In the genomic region with DNA sequence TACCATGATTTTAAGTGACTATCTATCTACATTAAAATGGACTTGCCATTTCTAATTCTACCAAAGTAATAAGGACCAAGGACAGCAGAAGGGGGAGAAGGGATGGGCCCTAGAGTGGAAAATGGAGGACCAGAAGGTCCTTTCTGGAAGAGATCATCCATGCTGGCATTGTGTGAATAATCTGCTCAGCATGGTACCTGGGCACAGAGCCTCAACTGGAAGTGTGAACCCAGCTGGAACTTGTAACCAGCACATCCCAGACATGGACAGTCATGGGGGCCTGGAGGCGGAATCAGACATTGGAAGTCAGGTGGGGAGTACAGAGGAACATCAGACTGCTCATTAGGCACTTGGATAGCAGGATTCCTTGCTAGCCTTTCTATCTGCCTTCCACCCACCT, we compare ENCODE assay signal across 21 mouse cellular contexts.
DNase-seq lines count a peak whose midpoint lies in the region; ATAC-seq and TF ChIP-seq lines count a peak whose summit lies in the region.
"Had no signal": no experiment of that assay in that cellular context is flagged by ENCODE, and none has a peak within 500 bp of the region (broad histone marks: within the 10 kb centered on the region; RNA-seq: fewer than 3 reads in every experiment).

No protein-coding gene starts in this region.

- no peak overlapping the region for H3K4me3 ChIP-seq in hindbrain, postnatal 0 days (ENCODE audit: low read length)
- no peak overlapping the region for H3K4me3 ChIP-seq in hindbrain, embryonic 16.5 days (ENCODE audit: low read length)
- H3K4me3 ChIP-seq in midbrain, postnatal 0 days (ENCODE audit: low read depth, low read length) = no peak overlapping the region
- no peak overlapping the region for H3K4me3 ChIP-seq in midbrain, embryonic 11.5 days (ENCODE audit: low read depth, low read length)
- H3K4me3 ChIP-seq: embryonic facial prominence, embryonic 10.5 days; embryonic facial prominence, embryonic 12.5 days; forebrain, embryonic 13.5 days; forebrain, embryonic 15.5 days had no signal

- H3K27ac ChIP-seq in hindbrain, postnatal 0 days = no peak overlapping the region
- no peak overlapping the region for H3K27ac ChIP-seq in hindbrain, embryonic 16.5 days (ENCODE audit: low read depth, low read length)
- H3K27ac ChIP-seq in midbrain, postnatal 0 days (ENCODE audit: low read depth, low read length) = no peak overlapping the region
- H3K27ac ChIP-seq in midbrain, embryonic 11.5 days (ENCODE audit: low read depth, low read length) = no peak overlapping the region
- H3K27ac ChIP-seq: embryonic facial prominence, embryonic 10.5 days; embryonic facial prominence, embryonic 12.5 days; forebrain, embryonic 13.5 days; forebrain, embryonic 15.5 days had no signal

- ATAC-seq in hindbrain, postnatal 0 days = peak; percentile 43; the same call in 1 of the 2 replicates
- ATAC-seq in hindbrain, embryonic 16.5 days = no peak
- no peak for ATAC-seq in midbrain, postnatal 0 days (ENCODE audit: low FRiP score)
- ATAC-seq in midbrain, embryonic 11.5 days (ENCODE audit: low FRiP score) = no peak
- ATAC-seq: activated CD4-positive, CD25-positive, alpha-beta regulatory T cell, adult 4 months; CD4-positive, CD25-positive, alpha-beta regulatory T cell, adult 4 months; forebrain, embryonic 13.5 days; forebrain, embryonic 15.5 days; Patski had no signal

- WGBS in hindbrain, postnatal 0 days = 81% methylated on average over 1 of the region's 1 CpGs
- 94% methylated on average over 1 of the region's 1 CpGs for WGBS in hindbrain, embryonic 16.5 days
- WGBS in midbrain, postnatal 0 days = 81% methylated on average over 1 of the region's 1 CpGs
- 96% methylated on average over 1 of the region's 1 CpGs for WGBS in midbrain, embryonic 11.5 days

- H3K9me3 ChIP-seq in hindbrain, postnatal 0 days (ENCODE audit: low read length) = no peaks in the 10 kb centered on the region
- H3K9me3 ChIP-seq in hindbrain, embryonic 16.5 days (ENCODE audit: control insufficient read depth, low read length) = no peaks in the 10 kb centered on the region
- no peaks in the 10 kb centered on the region for H3K9me3 ChIP-seq in midbrain, postnatal 0 days (ENCODE audit: low read length)
- H3K9me3 ChIP-seq in midbrain, embryonic 11.5 days (ENCODE audit: control insufficient read depth, low read length) = no peaks in the 10 kb centered on the region
- H3K9me3 ChIP-seq: embryonic facial prominence, embryonic 10.5 days; embryonic facial prominence, embryonic 12.5 days; forebrain, embryonic 13.5 days; forebrain, embryonic 15.5 days had no signal

- TF ChIP-seq CTCF in hindbrain, postnatal 0 days (IDR thresholded peaks at IDR 0.05; ENCODE audit: low read depth) = no peak
- TF ChIP-seq CTCF in midbrain, postnatal 0 days (IDR thresholded peaks at IDR 0.05) = no peak

- peak; percentile 58 to 68 for DNase-seq in cerebellum, postnatal 10 days
- no peak for DNase-seq in cerebellum, adult 8-10 months
- no peak for DNase-seq in hindbrain, postnatal 0 days (ENCODE audit: low spot score)
- peak; percentile 2 for DNase-seq in midbrain, postnatal 0 days (ENCODE audit: low spot score)
- DNase-seq in midbrain, embryonic 11.5 days (ENCODE audit: low spot score, missing footprints) = no peak
- DNase-seq: adrenal gland, adult 8-10 months; adrenal gland, postnatal 14 days; adrenal gland, postnatal 36 days; B cell, adult 2 months; cerebellum, adult 11-12 months; cerebellum, adult 9-10 months had no signal

- no peak overlapping the region for H3K9ac ChIP-seq in hindbrain, postnatal 0 days (replicated peaks; ENCODE audit: low read length)
- no peak overlapping the region for H3K9ac ChIP-seq in hindbrain, embryonic 16.5 days (ENCODE audit: low read depth, low read length)
- no peak overlapping the region for H3K9ac ChIP-seq in midbrain, postnatal 0 days (replicated peaks; ENCODE audit: low read length, poor library complexity, severe bottlenecking)
- H3K9ac ChIP-seq in midbrain, embryonic 11.5 days (ENCODE audit: low read length) = no peak overlapping the region
- H3K9ac ChIP-seq: embryonic facial prominence, embryonic 12.5 days; forebrain, embryonic 13.5 days; forebrain, embryonic 15.5 days had no signal

- H3K36me3 ChIP-seq in hindbrain, postnatal 0 days (ENCODE audit: insufficient read depth, low read length) = no peaks in the 10 kb centered on the region
- no peaks in the 10 kb centered on the region for H3K36me3 ChIP-seq in hindbrain, embryonic 16.5 days (ENCODE audit: control insufficient read depth, insufficient read depth, low read length)
- H3K36me3 ChIP-seq in midbrain, postnatal 0 days (ENCODE audit: insufficient read depth, low read length) = no peaks in the 10 kb centered on the region
- no peaks in the 10 kb centered on the region for H3K36me3 ChIP-seq in midbrain, embryonic 11.5 days (ENCODE audit: control insufficient read depth, insufficient read depth, low read length)
- H3K36me3 ChIP-seq: embryonic facial prominence, embryonic 10.5 days; embryonic facial prominence, embryonic 12.5 days; forebrain, embryonic 15.5 days; G1E had no signal

- no peak overlapping the region for H3K4me2 ChIP-seq in hindbrain, postnatal 0 days (ENCODE audit: low read depth, low read length)
- no peak overlapping the region for H3K4me2 ChIP-seq in hindbrain, embryonic 16.5 days (ENCODE audit: low read length)
- H3K4me2 ChIP-seq in midbrain, postnatal 0 days (ENCODE audit: low read depth, low read length, poor library complexity, severe bottlenecking) = no peak overlapping the region
- H3K4me2 ChIP-seq in midbrain, embryonic 11.5 days = no peak overlapping the region
- H3K4me2 ChIP-seq: embryonic facial prominence, embryonic 12.5 days; forebrain, embryonic 13.5 days; forebrain, embryonic 15.5 days had no signal

- no peaks in the 10 kb centered on the region for H3K4me1 ChIP-seq in hindbrain, postnatal 0 days (ENCODE audit: insufficient read depth, low read length)
- no peaks in the 10 kb centered on the region for H3K4me1 ChIP-seq in hindbrain, embryonic 16.5 days (ENCODE audit: control insufficient read depth, insufficient read depth, low read depth, low read length)
- no peaks in the 10 kb centered on the region for H3K4me1 ChIP-seq in midbrain, postnatal 0 days (ENCODE audit: insufficient read depth, low read length)
- no peaks in the 10 kb centered on the region for H3K4me1 ChIP-seq in midbrain, embryonic 11.5 days (ENCODE audit: control insufficient read depth, insufficient read depth, low read length)
- H3K4me1 ChIP-seq: embryonic facial prominence, embryonic 10.5 days; embryonic facial prominence, embryonic 12.5 days; forebrain, embryonic 13.5 days; forebrain, embryonic 15.5 days had no signal

- no peaks in the 10 kb centered on the region for H3K27me3 ChIP-seq in hindbrain, postnatal 0 days (ENCODE audit: insufficient read depth, low read length)
- H3K27me3 ChIP-seq in hindbrain, embryonic 16.5 days (replicated peaks; ENCODE audit: control insufficient read depth, insufficient read depth, low read length) = no peaks in the 10 kb centered on the region
- H3K27me3 ChIP-seq in midbrain, postnatal 0 days (ENCODE audit: insufficient read depth, low read length) = no peaks in the 10 kb centered on the region
- no peaks in the 10 kb centered on the region for H3K27me3 ChIP-seq in midbrain, embryonic 11.5 days (ENCODE audit: control insufficient read depth, insufficient read depth, low read length)
- H3K27me3 ChIP-seq: CH12.LX; embryonic facial prominence, embryonic 12.5 days; forebrain, embryonic 13.5 days; forebrain, embryonic 15.5 days; Patski had no signal

Comparison
In these comparisons a context has a peak if more than half of its experiments do, and no peak if none do; other contexts are left out.
1. DNase-seq: peak in cerebellum, postnatal 10 days (2 of 2) and midbrain, postnatal 0 days (single experiment); none in cerebellum, adult 8-10 months (single experiment), hindbrain, postnatal 0 days (single experiment) and midbrain, embryonic 11.5 days (single experiment).